In genomic region chr6:47878133-47878514, GRCm38 (mm10) we compare ENCODE assay signal across 8 mouse cellular contexts. TPM values are rescaled to one million over a fixed set of nuclear protein-coding genes. Genes with fewer than 3 reads are reported as not detected.
DNase-seq lines count a peak whose midpoint lies in the region; ATAC-seq and TF ChIP-seq lines count a peak whose summit lies in the region.

No protein-coding gene starts in this region.

- H3K9me3 ChIP-seq in heart, embryonic 12.5 days (replicated peaks) = no peaks in the 10 kb centered on the region
- H3K9me3 ChIP-seq in CH12.LX (replicated peaks; ENCODE audit: low read length) = no peaks in the 10 kb centered on the region
- H3K9me3 ChIP-seq in embryonic facial prominence, embryonic 14.5 days (ENCODE audit: control insufficient read depth, low read length) = no peaks in the 10 kb centered on the region
- H3K9me3 ChIP-seq in limb, embryonic 13.5 days = no peaks in the 10 kb centered on the region

- peak overlapping the region; percentile 87 for H3K4me3 ChIP-seq in heart, embryonic 12.5 days
- H3K4me3 ChIP-seq in CH12.LX (replicated peaks in 1 of 3; ENCODE audit: low read depth in 2 of 3, low read length in 2 of 3, poor library complexity in 1 of 3) = peak overlapping the region; percentile 69 to 85 (median 74)
- peak overlapping the region; percentile 92 for H3K4me3 ChIP-seq in embryonic facial prominence, embryonic 14.5 days (ENCODE audit: low read depth, low read length)
- peak overlapping the region; percentile 95 for H3K4me3 ChIP-seq in limb, embryonic 13.5 days
- peak overlapping the region; percentile 91 for H3K4me3 ChIP-seq in olfactory bulb, adult 2 months (ENCODE audit: insufficient read depth, low read depth, low read length)

- H3K27ac ChIP-seq in heart, embryonic 12.5 days (ENCODE audit: poor library complexity, severe bottlenecking) = peak overlapping the region; percentile 95
- H3K27ac ChIP-seq in CH12.LX (ENCODE audit: insufficient read depth, low read depth) = no peak overlapping the region; the same call in 1 of the 2 replicates
- H3K27ac ChIP-seq in embryonic facial prominence, embryonic 14.5 days (replicated peaks; ENCODE audit: low read depth, low read length) = peak overlapping the region; percentile 97
- peak overlapping the region; percentile 97 for H3K27ac ChIP-seq in limb, embryonic 13.5 days
- peak overlapping the region; percentile 28; the same call in 1 of the 2 replicates for H3K27ac ChIP-seq in olfactory bulb, adult 2 months (ENCODE audit: insufficient read depth, low read depth, low read length)

- H3K36me3 ChIP-seq in heart, embryonic 12.5 days = peaks cover 31% of the 10 kb centered on the region
- H3K36me3 ChIP-seq in CH12.LX (replicated peaks in 1 of 2; ENCODE audit: control insufficient read depth in 1 of 2, insufficient read depth in 1 of 2, low read length in 1 of 2) = peaks cover 22 to 35% of the 10 kb centered on the region in 2 experiments
- peaks cover 38% of the 10 kb centered on the region for H3K36me3 ChIP-seq in embryonic facial prominence, embryonic 14.5 days (ENCODE audit: control insufficient read depth, insufficient read depth, low read length)
- H3K36me3 ChIP-seq in limb, embryonic 13.5 days = peaks cover 38% of the 10 kb centered on the region

- peak overlapping the region; percentile 91 for H3K9ac ChIP-seq in heart, embryonic 12.5 days
- peak overlapping the region; percentile 73 for H3K9ac ChIP-seq in CH12.LX (ENCODE audit: insufficient read depth, low read depth)
- H3K9ac ChIP-seq in embryonic facial prominence, embryonic 14.5 days (ENCODE audit: low read depth, low read length) = peak overlapping the region; percentile 95
- H3K9ac ChIP-seq in limb, embryonic 13.5 days = peak overlapping the region; percentile 98

- no peak for TF ChIP-seq EP300 in CH12.LX (IDR thresholded peaks at IDR 0.05; ENCODE audit: low read length)

- H3K79me2 ChIP-seq in CH12.LX (replicated peaks; ENCODE audit: control insufficient read depth, extremely low read depth, insufficient read depth, poor library complexity, severe bottlenecking) = peaks cover 7% of the 10 kb centered on the region

- TF ChIP-seq RAD21 in CH12.LX (IDR thresholded peaks at IDR 0.05; ENCODE audit: low read depth, low read length) = no peak

- no peak for TF ChIP-seq POLR2A in CH12.LX (IDR thresholded peaks at IDR 0.05; ENCODE audit: low read depth, low read length)
- TF ChIP-seq POLR2A in olfactory bulb, adult 2 months (IDR thresholded peaks at IDR 0.05; ENCODE audit: insufficient read depth, low read depth, low read length) = no peak

- dilution Hi-C loops in CH12.LX (cut with MboI; ENCODE audit: extremely low pct_ligation_motif_present, extremely low pct_unique_long_range_greater_than_20kb, low sequenced_read_pairs) = no loop called here

- WGBS in heart, embryonic 12.5 days = 2% methylated on average over 11 of the region's 11 CpGs
- 0% methylated on average over 11 of the region's 11 CpGs for WGBS in embryonic facial prominence, embryonic 14.5 days
- 2% methylated on average over 11 of the region's 11 CpGs for WGBS in limb, embryonic 13.5 days
- 1% methylated on average over 11 of the region's 11 CpGs for WGBS in olfactory bulb, adult 2 months

- in situ Hi-C loops in CH12.LX (cut with MboI; ENCODE audit: low pct_ligation_motif_present, low pct_unique_long_range_greater_than_20kb, low sequenced_read_pairs) = no loop called here

- ATAC-seq in heart, embryonic 12.5 days (ENCODE audit: insufficient number of reproducible peaks, low FRiP score) = no peak
- no peak; the same call in 1 of the 2 replicates for ATAC-seq in embryonic facial prominence, embryonic 14.5 days (ENCODE audit: low read depth)
- peak; percentile 2; the same call in 1 of the 2 replicates for ATAC-seq in limb, embryonic 13.5 days (ENCODE audit: low FRiP score, low read depth)

- TF ChIP-seq CTCF in CH12.LX (conservative IDR thresholded peaks at IDR 0.05 in 1 of 2, IDR thresholded peaks at IDR 0.05 in 1 of 2; ENCODE audit: low read depth in 2 of 2, low read length in 2 of 2) = no peak
- TF ChIP-seq CTCF in olfactory bulb, adult 2 months (IDR thresholded peaks at IDR 0.05; ENCODE audit: insufficient read depth, low read depth, low read length) = no peak

- peaks cover 14% of the 10 kb centered on the region for H3K4me1 ChIP-seq in heart, embryonic 12.5 days (replicated peaks)
- H3K4me1 ChIP-seq in CH12.LX (ENCODE audit: control insufficient read depth in 1 of 2, insufficient read depth in 2 of 2) = peaks cover 10 to 37% of the 10 kb centered on the region in 2 experiments
- H3K4me1 ChIP-seq in embryonic facial prominence, embryonic 14.5 days (ENCODE audit: control insufficient read depth, insufficient read depth, low read length) = peaks cover 9% of the 10 kb centered on the region
- H3K4me1 ChIP-seq in limb, embryonic 13.5 days = peaks cover 18% of the 10 kb centered on the region
- H3K4me1 ChIP-seq in olfactory bulb, adult 2 months (ENCODE audit: control insufficient read depth, insufficient read depth, low read length) = peaks cover 20% of the 10 kb centered on the region

- peak overlapping the region; percentile 78 for H3K4me2 ChIP-seq in heart, embryonic 12.5 days
- peak overlapping the region; percentile 96 for H3K4me2 ChIP-seq in CH12.LX (ENCODE audit: insufficient read depth, low read depth, poor library complexity, severe bottlenecking)
- peak overlapping the region; percentile 89 for H3K4me2 ChIP-seq in embryonic facial prominence, embryonic 14.5 days (ENCODE audit: low read depth, low read length)
- H3K4me2 ChIP-seq in limb, embryonic 13.5 days (replicated peaks) = peak overlapping the region; percentile 94

- H3K27me3 ChIP-seq in heart, embryonic 12.5 days (replicated peaks) = no peaks in the 10 kb centered on the region
- H3K27me3 ChIP-seq in CH12.LX (replicated peaks) = no peaks in the 10 kb centered on the region
- H3K27me3 ChIP-seq in embryonic facial prominence, embryonic 14.5 days (replicated peaks; ENCODE audit: control insufficient read depth, insufficient read depth, low read length) = no peaks in the 10 kb centered on the region
- no peaks in the 10 kb centered on the region for H3K27me3 ChIP-seq in limb, embryonic 13.5 days

- no peak for DNase-seq in heart, postnatal 25 days (ENCODE audit: low spot score)
- peak; percentile 17 for DNase-seq in CH12.LX (ENCODE audit: extremely low read depth)
- no peak for DNase-seq in embryonic facial prominence, embryonic 14.5 days (ENCODE audit: low spot score)
- DNase-seq in layer of hippocampus, postnatal 10 days (ENCODE audit: low spot score in 2 of 2) = no peak
- no peak for DNase-seq in ovary, adult 18-20 months (ENCODE audit: low spot score)

- intact Hi-C loops in heart, postnatal 25 days (cut with DNase I) = loop anchor here (5.0 kb wide), 2 partner anchors 91 to 139 kb away; no protein-coding TSS in a partner anchor

TF ChIP-seq in CH12.LX, 34 proteins besides CTCF, POLR2A, EP300 and RAD21:
- TF ChIP-seq MXI1 (IDR thresholded peaks at IDR 0.05; ENCODE audit: low read depth, low read length) = no peak

RNA-seq across cellular contexts. Expression of gene Zfp282, which starts 1.1 kb away (rescaled TPM):
- polyA plus RNA-seq in heart, embryonic 12.5 days (2016; fragmentation: Nextera tagmentation; extraction: Ambion mirVana) = 10.3 and 10.8 TPM in 2 replicates
- total RNA-seq in heart, postnatal 25 days (2021) = 1 to 10 TPM; 6.1 to 7.0 TPM
- total RNA-seq in CH12.LX (2012; rRNA removed) (15.0 and 16.2 TPM in 2 replicates), CH12.LX (2014; rRNA removed) (10.9 and 12.0 TPM in 2 replicates)
- 14.7 and 15.5 TPM in 2 replicates for polyA plus RNA-seq in CH12.LX (2012; ENCODE audit: insufficient read length, low read depth)
- polyA plus RNA-seq in embryonic facial prominence, embryonic 14.5 days (2014; fragmentation: Nextera tagmentation; extraction: Ambion mirVana) = 13.6 and 15.7 TPM in 2 replicates
- polyA plus RNA-seq in limb, embryonic 13.5 days (2015; fragmentation: Nextera tagmentation; extraction: Ambion mirVana) = 21.6 and 22.4 TPM in 2 replicates
- not detected in 2 replicates for polyA plus RNA-seq in olfactory bulb, adult 2 months (2012; ENCODE audit: insufficient read depth, insufficient read length, low replicate concordance, missing spikeins)
- total RNA-seq in layer of hippocampus, postnatal 10 days (2021) = 10 to 100 TPM; 25.9 to 26.5 TPM

RNA-seq across cellular contexts. Expression of gene Zfp212, which starts 42.2 kb away (rescaled TPM):
- polyA plus RNA-seq in heart, embryonic 12.5 days (2016; fragmentation: Nextera tagmentation; extraction: Ambion mirVana) = 9.1 and 10.4 TPM in 2 replicates
- total RNA-seq in heart, postnatal 25 days (2021) = 10 to 100 TPM in 1 of 2 experiments, 1 to 10 TPM in 1; 8.6 to 10.4 TPM
- total RNA-seq in CH12.LX (2012; rRNA removed) = 5.1 and 5.2 TPM in 2 replicates
- 6.3 TPM in 2 replicates for total RNA-seq in CH12.LX (2014; rRNA removed)
- polyA plus RNA-seq in CH12.LX (2012; ENCODE audit: insufficient read length, low read depth) = 12.1 and 12.3 TPM in 2 replicates
- polyA plus RNA-seq in embryonic facial prominence, embryonic 14.5 days (2014; fragmentation: Nextera tagmentation; extraction: Ambion mirVana) = 12.5 and 13.6 TPM in 2 replicates
- polyA plus RNA-seq in limb, embryonic 13.5 days (2015; fragmentation: Nextera tagmentation; extraction: Ambion mirVana) = 21.4 and 23.2 TPM in 2 replicates
- polyA plus RNA-seq in olfactory bulb, adult 2 months (2012; ENCODE audit: insufficient read depth, insufficient read length, low replicate concordance, missing spikeins) = not detected in 2 replicates
- 10 to 100 TPM; 16.9 to 17.2 TPM for total RNA-seq in layer of hippocampus, postnatal 10 days (2021)

RNA-seq across cellular contexts. Expression of gene Zfp398, which starts 42.7 kb away (rescaled TPM):
- 3.7 and 4.7 TPM in 2 replicates for polyA plus RNA-seq in heart, embryonic 12.5 days (2016; fragmentation: Nextera tagmentation; extraction: Ambion mirVana)
- total RNA-seq in heart, postnatal 25 days (2021) = 1 to 10 TPM; 6.4 to 7.2 TPM
- 1.8 and 2.2 TPM in 2 replicates for total RNA-seq in CH12.LX (2012; rRNA removed)
- 1.5 and 1.8 TPM in 2 replicates for total RNA-seq in CH12.LX (2014; rRNA removed)
- polyA plus RNA-seq in CH12.LX (2012; ENCODE audit: insufficient read length, low read depth) = 4.4 and 4.6 TPM in 2 replicates
- polyA plus RNA-seq in embryonic facial prominence, embryonic 14.5 days (2014; fragmentation: Nextera tagmentation; extraction: Ambion mirVana) = 8.0 and 8.1 TPM in 2 replicates
- 12.4 and 12.6 TPM in 2 replicates for polyA plus RNA-seq in limb, embryonic 13.5 days (2015; fragmentation: Nextera tagmentation; extraction: Ambion mirVana)
- polyA plus RNA-seq in olfactory bulb, adult 2 months (2012; ENCODE audit: insufficient read depth, insufficient read length, low replicate concordance, missing spikeins) = not detected in 2 replicates
- 10 to 100 TPM; 20.2 to 21.3 TPM for total RNA-seq in layer of hippocampus, postnatal 10 days (2021)

RNA-seq across cellular contexts. Expression of gene Zfp786, which starts 47.5 kb away (rescaled TPM):
- polyA plus RNA-seq in heart, embryonic 12.5 days (2016; fragmentation: Nextera tagmentation; extraction: Ambion mirVana) = 1.3 and 1.6 TPM in 2 replicates
- total RNA-seq in heart, postnatal 25 days (2021) = under 1 TPM; 0.68 to 0.89 TPM
- total RNA-seq in CH12.LX (2012; rRNA removed) (0.55 and 0.89 TPM in 2 replicates), CH12.LX (2014; rRNA removed) (0.30 and 0.36 TPM in 2 replicates)
- 0.20 and 0.40 TPM in 2 replicates for polyA plus RNA-seq in CH12.LX (2012; ENCODE audit: insufficient read length, low read depth)
- 1.9 and 2.4 TPM in 2 replicates for polyA plus RNA-seq in embryonic facial prominence, embryonic 14.5 days (2014; fragmentation: Nextera tagmentation; extraction: Ambion mirVana)
- 5.6 and 6.1 TPM in 2 replicates for polyA plus RNA-seq in limb, embryonic 13.5 days (2015; fragmentation: Nextera tagmentation; extraction: Ambion mirVana)
- polyA plus RNA-seq in olfactory bulb, adult 2 months (2012; ENCODE audit: insufficient read depth, insufficient read length, low replicate concordance, missing spikeins) = not detected in 2 replicates
- total RNA-seq in layer of hippocampus, postnatal 10 days (2021) = 1 to 10 TPM; 7.0 to 7.2 TPM

Comparison
In these comparisons a context has a peak if more than half of its experiments do, and no peak if none do; other contexts are left out.
1. RNA of gene Zfp212, which starts 42.2 kb away (polyA plus RNA-seq): 21.4 to 23.2 TPM in limb, embryonic 13.5 days, 12.5 to 13.6 TPM in embryonic facial prominence, embryonic 14.5 days, 12.1 to 12.3 TPM in CH12.LX and 9.1 to 10.4 TPM in heart, embryonic 12.5 days; not detected in olfactory bulb, adult 2 months; every median in the first group is over 10 times any median in the second.
2. Peak in every context shown above with its lines, with median percentiles within 50 percentile points of each other: H3K4me2 ChIP-seq, H3K4me3 ChIP-seq and H3K9ac ChIP-seq.